Mouse (Mus musculus): ENCODE measurements around the gene Hist2h3c2. TPM values are rescaled to one million over a fixed set of nuclear protein-coding genes. Genes with fewer than 3 reads are reported as not detected.
"Not testable (repeated sequence)": the region's sequence is repeated elsewhere in the genome, so short reads cannot be mapped to it uniquely, and the experiment has no call there.

Gene Hist2h3c2
- polyA plus RNA-seq, 1 experiment from 2014 or later, result 17.3 TPM

- no peak for ATAC-seq (ENCODE audit: low FRiP score)
- no peak overlapping the region for H3K27ac ChIP-seq
- no peaks in the 10 kb centered on the region for H3K36me3 ChIP-seq (replicated peaks)
- H3K9ac ChIP-seq, result no peak overlapping the region
- H3K4me3 ChIP-seq (replicated peaks), result no peak overlapping the region
- H3K4me2 ChIP-seq, result no peak overlapping the region
- 92% methylated on average over 3 of the region's 3 CpGs for WGBS
- H3K9me3 ChIP-seq, result no peaks in the 10 kb centered on the region
- H3K4me1 ChIP-seq, result peaks cover 17% of the 10 kb centered on the region
- H3K27me3 ChIP-seq, result no peaks in the 10 kb centered on the region
Observed at GRCm38 (mm10) chr3:96251787-96252186, 12.9 kb upstream of the Hist2h3c2 start.

- 75% methylated on average over 3 of the region's 3 CpGs for WGBS
- H3K27ac ChIP-seq, result no peak overlapping the region
- peaks cover 17% of the 10 kb centered on the region for H3K4me1 ChIP-seq
- no peaks in the 10 kb centered on the region for H3K27me3 ChIP-seq
- no peaks in the 10 kb centered on the region for H3K36me3 ChIP-seq (replicated peaks)
- H3K9ac ChIP-seq, result no peak overlapping the region
- H3K4me2 ChIP-seq, result no peak overlapping the region
- H3K4me3 ChIP-seq (replicated peaks), result no peak overlapping the region
- no peak for ATAC-seq (ENCODE audit: low FRiP score)
- H3K9me3 ChIP-seq, result no peaks in the 10 kb centered on the region
Observed at GRCm38 (mm10) chr3:96250890-96251289, 12.0 kb upstream of the Hist2h3c2 start.

- Histone ChIP-seq H3K9ac (no peak overlapping the region), H3K27ac (peak overlapping the region; percentile 63; the same call in 1 of the 2 replicates)
- 55% methylated on average over 4 of the region's 4 CpGs for WGBS
Observed at GRCm38 (mm10) chr3:96249034-96249345, 10.1 kb upstream of the Hist2h3c2 start.

GRCm38 (mm10) chr3:96248141-96249033 lies 9.5 kb upstream of the Hist2h3c2 start:
- ATAC-seq (ENCODE audit: low FRiP score), result no peak
- peak overlapping the region; percentile 60 for H3K4me2 ChIP-seq
- H3K4me1 ChIP-seq, result peaks cover 28% of the 10 kb centered on the region
- 48% methylated on average over 6 of the region's 6 CpGs for WGBS
- H3K9ac ChIP-seq, result peak overlapping the region; percentile 75
- H3K9me3 ChIP-seq, result no peaks in the 10 kb centered on the region
- no peaks in the 10 kb centered on the region for H3K27me3 ChIP-seq
- H3K4me3 ChIP-seq (replicated peaks), result peak overlapping the region; percentile 45
- H3K27ac ChIP-seq, result peak overlapping the region; percentile 88
- H3K36me3 ChIP-seq (replicated peaks), result no peaks in the 10 kb centered on the region

More at GRCm38 (mm10) chr3:96249034-96249345, 10.1 kb upstream of the Hist2h3c2 start:
- Histone ChIP-seq H3K4me1 (peaks cover 25% of the 10 kb centered on the region), H3K9me3 (no peaks in the 10 kb centered on the region), H3K4me3 (replicated peaks) (0 out of 2 replicates have a peak overlapping the region, but pooled peaks have one; percentile 45), H3K4me2 (peak overlapping the region; percentile 60), H3K27me3 (no peaks in the 10 kb centered on the region), H3K36me3 (replicated peaks) (no peaks in the 10 kb centered on the region)
- no peak for ATAC-seq (ENCODE audit: low FRiP score)

GRCm38 (mm10) chr3:96247356-96248140 lies 8.6 kb upstream of the Hist2h3c2 start:
- no peaks in the 10 kb centered on the region for H3K36me3 ChIP-seq (replicated peaks)

GRCm38 (mm10) chr3:96246427-96246856 lies 7.5 kb upstream of the Hist2h3c2 start, which contains the start of gene Hist2h3c1:
Gene Hist2h3c1, plus strand, starts transcription at chr3:96246685.
- ATAC-seq (ENCODE audit: low FRiP score), result peak; percentile 91
- H3K9ac ChIP-seq, result peak within 1 kb of the TSS; percentile 75
- not testable (repeated sequence) for H3K9me3 ChIP-seq; H3K27me3 ChIP-seq; H3K36me3 ChIP-seq (replicated peaks)
- peak within 1 kb of the TSS; percentile 60 for H3K4me2 ChIP-seq
- H3K27ac ChIP-seq, result peak within 1 kb of the TSS; percentile 88
- H3K4me1 ChIP-seq, result peaks cover 28% of the 10 kb centered on the region
- 0% methylated on average over 16 of the region's 47 CpGs for WGBS
- H3K4me3 ChIP-seq (replicated peaks), result peak within 1 kb of the TSS; percentile 45

More at GRCm38 (mm10) chr3:96247356-96248140, 8.6 kb upstream of the Hist2h3c2 start:
- H3K27ac ChIP-seq, result peak overlapping the region; percentile 88
- H3K4me2 ChIP-seq, result peak overlapping the region; percentile 60
- peaks cover 28% of the 10 kb centered on the region for H3K4me1 ChIP-seq
- peak overlapping the region; percentile 45 for H3K4me3 ChIP-seq (replicated peaks)
- WGBS, result 3% methylated on average over 11 of the region's 11 CpGs
- no peaks in the 10 kb centered on the region for H3K27me3 ChIP-seq
- no peak for ATAC-seq (ENCODE audit: low FRiP score)
- H3K9ac ChIP-seq, result peak overlapping the region; percentile 75
- H3K9me3 ChIP-seq, result no peaks in the 10 kb centered on the region

- 0% methylated on average over 10 of the region's 21 CpGs for WGBS
- not testable (repeated sequence) for H3K36me3 ChIP-seq (replicated peaks); ATAC-seq (ENCODE audit: low FRiP score); H3K9me3 ChIP-seq; H3K27me3 ChIP-seq
- Histone ChIP-seq H3K4me1 (peaks cover 28% of the 10 kb centered on the region), H3K4me3 (replicated peaks) (peak overlapping the region; percentile 35), H3K27ac (peak overlapping the region; percentile 84), H3K4me2 (peak overlapping the region; percentile 44), H3K9ac (0 out of 2 replicates have a peak overlapping the region, but pooled peaks have one; percentile 51)
Observed at GRCm38 (mm10) chr3:96246018-96246417, 7.1 kb upstream of the Hist2h3c2 start.

GRCm38 (mm10) chr3:96245003-96245886 lies 6.3 kb upstream of the Hist2h3c2 start, which contains the start of gene Hist2h2aa1:
Gene Hist2h2aa1, plus strand, starts transcription at chr3:96245497.
- H3K27me3 ChIP-seq; H3K9me3 ChIP-seq; H3K36me3 ChIP-seq (replicated peaks): not testable (repeated sequence)
- Histone ChIP-seq H3K9ac (peak within 1 kb of the TSS; percentile 78), H3K4me3 (replicated peaks) (peak within 1 kb of the TSS; percentile 48), H3K4me1 (peaks cover 31% of the 10 kb centered on the region), H3K27ac (peak within 1 kb of the TSS; percentile 98), H3K4me2 (peak within 1 kb of the TSS; percentile 56)
- peak; percentile 91 for ATAC-seq (ENCODE audit: low FRiP score)
- WGBS, result under 1% methylated on average over 32 of the region's 88 CpGs

GRCm38 (mm10) chr3:96243921-96244572 lies 5.1 kb upstream of the Hist2h3c2 start:
- no peak for ATAC-seq (ENCODE audit: low FRiP score)
- H3K4me2 ChIP-seq, result peak overlapping the region; percentile 56
- H3K9me3 ChIP-seq, result no peaks in the 10 kb centered on the region
- 86% methylated on average over 7 of the region's 7 CpGs for WGBS
- H3K4me3 ChIP-seq (replicated peaks), result peak overlapping the region; percentile 48; the same call in 1 of the 2 replicates
- H3K27me3 ChIP-seq, result no peaks in the 10 kb centered on the region
- no peaks in the 10 kb centered on the region for H3K36me3 ChIP-seq (replicated peaks)
- peak overlapping the region; percentile 78 for H3K9ac ChIP-seq
- peak overlapping the region; percentile 98 for H3K27ac ChIP-seq
- H3K4me1 ChIP-seq, result peaks cover 31% of the 10 kb centered on the region

- H3K27ac ChIP-seq, result peak overlapping the region; percentile 89
- H3K4me2 ChIP-seq, result peak overlapping the region; percentile 42
- 73% methylated on average over 9 of the region's 9 CpGs for WGBS
- no peak for ATAC-seq (ENCODE audit: low FRiP score)
- no peaks in the 10 kb centered on the region for H3K27me3 ChIP-seq
- H3K9ac ChIP-seq, result peak overlapping the region; percentile 44
- H3K9me3 ChIP-seq, result no peaks in the 10 kb centered on the region
- peaks cover 32% of the 10 kb centered on the region for H3K4me1 ChIP-seq
- H3K36me3 ChIP-seq (replicated peaks), result no peaks in the 10 kb centered on the region
- no peak overlapping the region; the same call in 1 of the 2 replicates for H3K4me3 ChIP-seq (replicated peaks)
Observed at GRCm38 (mm10) chr3:96240799-96241197, 1.9 kb upstream of the Hist2h3c2 start.

Data from forebrain, embryonic 12.5 days (tissue).